Mouse (Mus musculus) liver, postnatal 0 days (tissue): ENCODE measurements around the gene Anxa3.

Experiments used
- CTCF ChIP-seq: sonication (generic); IDR thresholded peaks from 2 replicates; pipeline ENCODE4 v1.5.1; 2016; ENCODE audit warnings: antibody characterized with exemption, low read depth
- EP300 ChIP-seq: IDR thresholded peaks from 2 replicates; pipeline ENCODE4 v1.6.1; 2016; ENCODE audit warnings: antibody characterized with exemption, low read depth, mild to moderate bottlenecking

DNA sequence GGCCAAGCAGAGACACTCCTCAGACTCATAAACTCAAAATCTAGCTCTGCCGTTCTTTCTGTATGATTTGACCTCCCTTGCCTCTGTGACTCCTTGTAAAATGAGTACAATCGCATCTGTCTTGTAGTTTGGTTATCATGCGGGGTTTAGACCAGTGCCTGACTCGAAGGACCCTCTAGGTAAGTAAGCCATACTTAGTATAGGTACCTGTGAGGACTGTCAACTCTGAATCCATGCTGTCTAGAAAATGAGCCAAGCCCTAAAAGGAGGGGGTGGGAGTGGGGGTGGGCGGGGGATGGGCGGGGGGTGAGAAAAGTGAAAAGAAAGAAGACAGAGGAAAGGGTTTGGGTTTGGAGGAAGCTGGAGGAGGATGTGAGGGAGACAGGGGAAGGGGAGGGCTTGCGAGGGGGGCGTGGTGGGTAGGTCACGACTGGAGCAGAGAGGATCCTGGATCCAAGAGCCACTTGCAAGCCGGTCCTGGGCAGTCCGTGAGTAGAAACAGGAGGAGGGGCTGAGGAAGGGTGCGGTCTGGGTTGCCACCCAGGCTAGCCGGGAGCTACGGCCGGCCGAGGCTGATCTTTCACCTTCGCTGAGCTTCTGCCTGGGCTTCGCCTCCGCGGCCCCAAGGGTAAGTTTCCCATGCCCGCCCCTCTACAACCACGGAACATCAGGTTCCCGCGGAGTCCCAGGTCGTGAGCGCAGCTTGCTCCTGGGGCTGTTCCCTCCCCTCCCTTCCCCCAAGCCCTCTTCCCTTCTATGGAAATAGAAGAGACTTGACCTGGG lies at the start of gene Anxa3:
- TF ChIP-seq CTCF = no peak
- TF ChIP-seq EP300 = no peak
